Mouse (Mus musculus) lung, adult 18-20 months (tissue): Measurements from ENCODE around the gene Ubash3a.
A peak's percentile ranks its signal among the peaks of the same experiment; 100 is the strongest.

Source experiments
- DNase-seq, 2 experiments: peaks; one replicate each; pipeline ENCODE4 v3.0.0; 2022; ENCODE audit warnings: mixed read lengths in 2 of 2

Ubash3a gene

GRCm38 (mm10) chr17:31285867-31286266, 78.2 kb downstream of the Ubash3a start:
- DNase-seq = no peak

GRCm38 (mm10) chr17:31286492-31286891, 78.8 kb downstream of the Ubash3a start, which contains the start of gene Slc37a1:
Slc37a1 (plus strand) TSS chr17:31286792.
- no peak for DNase-seq

GRCm38 (mm10) chr17:31287216-31287615, 79.5 kb downstream of the Ubash3a start:
- DNase-seq = no peak

- no peak for DNase-seq
Observed at GRCm38 (mm10) chr17:31288999-31289726, 81.5 kb downstream of the Ubash3a start.

- no peak for DNase-seq
Observed at GRCm38 (mm10) chr17:31290311-31290710, 82.6 kb downstream of the Ubash3a start.

- no peak for DNase-seq
Observed at GRCm38 (mm10) chr17:31290859-31291258, 83.2 kb downstream of the Ubash3a start.

GRCm38 (mm10) chr17:31294363-31295214, 86.9 kb downstream of the Ubash3a start:
- peak; percentile 58 to 74 for DNase-seq

GRCm38 (mm10) chr17:31295215-31295891, 87.7 kb downstream of the Ubash3a start:
- DNase-seq = peak; percentile 75 to 76

- peak; percentile 94 to 96 for DNase-seq
Observed at GRCm38 (mm10) chr17:31295892-31296781, 88.5 kb downstream of the Ubash3a start.
